Mouse (Mus musculus) heart, adult 9 months (tissue): ENCODE data around the gene Gm6803.
"Not testable (repeated sequence)": the region's sequence is repeated elsewhere in the genome, so short reads cannot be mapped to it uniquely, and the experiment has no call there.

Experiments used
- DNase-seq, 2 experiments: peaks; one replicate each; pipeline ENCODE4 v3.0.0; 2022; ENCODE audit warnings: low spot score in 2 of 2

Gm6803 gene

GRCm38 (mm10) chr12:88018671-88019070, at the start of gene Gm6803:
Gene Gm6803, minus strand, starts transcription at chr12:88018771.
- DNase-seq, result not testable (repeated sequence)

- DNase-seq, result not testable (repeated sequence)
These were observed 26.7 kb upstream of the Gm6803 start for GRCm38 (mm10) chr12:88045226-88045625.

- not testable (repeated sequence) for DNase-seq
These were observed 21.1 kb upstream of the Gm6803 start for GRCm38 (mm10) chr12:88039703-88040102.

GRCm38 (mm10) chr12:88039062-88039461, 20.5 kb upstream of the Gm6803 start:
- DNase-seq, result not testable (repeated sequence)

GRCm38 (mm10) chr12:88032250-88032649, 13.7 kb upstream of the Gm6803 start:
- not testable (repeated sequence) for DNase-seq

GRCm38 (mm10) chr12:88026704-88027103, 8.1 kb upstream of the Gm6803 start, which contains the start of gene Gm2056:
Gene Gm2056, plus strand, starts transcription at chr12:88027004.
- DNase-seq, result not testable (repeated sequence)

GRCm38 (mm10) chr12:88011548-88011947, 7.0 kb downstream of the Gm6803 start, which contains the start of gene Gm2075:
Gene Gm2075, plus strand, starts transcription at chr12:88011848.
- not testable (repeated sequence) for DNase-seq

GRCm38 (mm10) chr12:88004118-88004517, 14.5 kb downstream of the Gm6803 start:
- not testable (repeated sequence) for DNase-seq

- DNase-seq, result not testable (repeated sequence)
These were observed 34.6 kb downstream of the Gm6803 start for GRCm38 (mm10) chr12:87984000-87984399.
